Mouse (Mus musculus) thymus, adult 2 months (tissue): ENCODE data around the gene Acly. TPM values are rescaled to one million over a fixed set of nuclear protein-coding genes. Genes with fewer than 3 reads are reported as not detected.

Experiments used
- DNase-seq: peaks from one replicate; pipeline ENCODE4 v3.0.0; 2021
- H3K27ac ChIP-seq: fragments of 200-500 bp; 2 replicates; pipeline ENCODE4 v1.5.1; 2012; ENCODE audit warnings: low read length, control low read depth; ENCODE audit not compliant: control insufficient read depth, insufficient read depth
- H3K27me3 ChIP-seq: fragments of 200-500 bp; 2 replicates; pipeline ENCODE4 v1.6.1; 2012; ENCODE audit warnings: mild to moderate bottlenecking, low read length, moderate library complexity, mixed read lengths; ENCODE audit not compliant: control insufficient read depth, insufficient read depth
- H3K36me3 ChIP-seq: fragments of 200-500 bp; 2 replicates; pipeline ENCODE4 v1.6.1; 2012; ENCODE audit warnings: mild to moderate bottlenecking, low read length, moderate library complexity; ENCODE audit not compliant: control insufficient read depth, insufficient read depth
- H3K4me1 ChIP-seq: fragments of 200-500 bp; replicated peaks from 2 replicates; pipeline ENCODE4 v1.6.1; 2012; ENCODE audit warnings: low read length; ENCODE audit not compliant: control insufficient read depth, insufficient read depth
- H3K4me3 ChIP-seq: fragments of 200-500 bp; 2 replicates; pipeline ENCODE4 v1.5.1; 2012; ENCODE audit warnings: mild to moderate bottlenecking, low read length, control low read depth, moderate library complexity; ENCODE audit not compliant: control insufficient read depth, insufficient read depth
- CTCF ChIP-seq: fragments of 200-500 bp; IDR thresholded peaks from 2 replicates; pipeline ENCODE4 v1.5.1; 2012; ENCODE audit warnings: mild to moderate bottlenecking, control low read depth, low read length, moderate library complexity, borderline replicate concordance; ENCODE audit not compliant: control insufficient read depth, poor library complexity, insufficient read depth; ENCODE audit errors: extremely low read depth
- POLR2A ChIP-seq: fragments of 200-500 bp; IDR thresholded peaks from 2 replicates; pipeline ENCODE4 v1.6.1; 2012; ENCODE audit warnings: mild to moderate bottlenecking, low read length, control low read depth, moderate library complexity; ENCODE audit not compliant: control insufficient read depth, poor library complexity, insufficient read depth; ENCODE audit errors: extremely low read depth
- WGBS: fragments of 180-500 bp; shearing (Covaris S2); methylation state at CpG from one replicate; pipeline ENCODE4 v1.1.7; 2018; 5-methylcytosine and 5-hydroxymethylcytosine counted together
- polyA plus RNA-seq: library from polyadenylated mRNA; depleted of rRNA; stranded (reverse); fragments of >200 nt; gene quantifications from 2 replicates; pipeline ENCODE4 v1.2.3, GENCODE M21; 2012

The Acly gene
- polyA plus RNA-seq, 1 experiment = 150 TPM

DNA sequence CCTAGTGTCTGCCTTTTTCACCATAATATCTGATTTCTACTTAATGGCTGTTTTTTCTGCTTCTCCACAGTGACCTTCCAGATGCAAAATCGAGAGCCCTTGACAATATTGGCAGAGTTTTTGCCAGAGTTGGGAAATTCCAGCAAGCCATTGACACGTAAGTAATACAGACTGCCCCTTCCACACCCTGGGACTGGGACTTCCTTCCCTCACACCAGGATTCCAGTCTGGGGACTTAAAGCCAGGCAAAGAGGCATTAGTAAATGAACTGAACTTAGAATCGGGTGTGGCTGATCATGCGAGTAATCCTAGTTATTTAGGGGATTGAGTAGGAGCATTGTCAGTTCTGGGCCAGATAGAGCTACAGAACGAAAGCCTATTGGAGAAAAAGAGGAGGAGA is 33.9 kb upstream of the Acly start:
- no peak for DNase-seq
- TF ChIP-seq CTCF (no peak), POLR2A (no peak)
- Histone ChIP-seq H3K4me1 (no peaks in the 10 kb centered on the region), H3K27ac (no peak overlapping the region), H3K27me3 (no peaks in the 10 kb centered on the region), H3K4me3 (no peak overlapping the region), H3K36me3 (no peaks in the 10 kb centered on the region)
- WGBS = 80% methylated on average over 5 of the region's 5 CpGs

- no peaks in the 10 kb centered on the region for H3K36me3 ChIP-seq
- DNase-seq = no peak
- H3K27ac ChIP-seq = no peak overlapping the region
- WGBS = 90% methylated on average over 7 of the region's 7 CpGs
- no peak overlapping the region for H3K4me3 ChIP-seq
- no peaks in the 10 kb centered on the region; the same call in 1 of the 2 replicates for H3K4me1 ChIP-seq
- H3K27me3 ChIP-seq = no peaks in the 10 kb centered on the region
- TF ChIP-seq CTCF (no peak), POLR2A (no peak)
Measured at GRCm38 (mm10) chr11:100559476-100559875, 31.7 kb upstream of the Acly start.

GRCm38 (mm10) chr11:100557563-100557962 is 29.8 kb upstream of the Acly start:
- Histone ChIP-seq H3K27ac (no peak overlapping the region), H3K27me3 (no peaks in the 10 kb centered on the region), H3K4me3 (no peak overlapping the region), H3K36me3 (no peaks in the 10 kb centered on the region), H3K4me1 (no peaks in the 10 kb centered on the region; the same call in 1 of the 2 replicates)
- TF ChIP-seq POLR2A (no peak), CTCF (no peak)
- WGBS = 93% methylated on average over 3 of the region's 3 CpGs
- DNase-seq = no peak

GRCm38 (mm10) chr11:100555583-100555982 is 27.8 kb upstream of the Acly start:
- Histone ChIP-seq H3K27me3 (no peaks in the 10 kb centered on the region), H3K27ac (no peak overlapping the region), H3K4me1 (no peaks in the 10 kb centered on the region; the same call in 1 of the 2 replicates), H3K4me3 (no peak overlapping the region), H3K36me3 (no peaks in the 10 kb centered on the region)
- WGBS = 15% methylated on average over 11 of the region's 11 CpGs
- DNase-seq = peak; percentile 74
- TF ChIP-seq POLR2A (no peak), CTCF (no peak)

GRCm38 (mm10) chr11:100552842-100553241 is 25.0 kb upstream of the Acly start:
- 93% methylated on average over 4 of the region's 4 CpGs for WGBS
- Histone ChIP-seq H3K4me1 (no peaks in the 10 kb centered on the region; the same call in 1 of the 2 replicates), H3K27ac (no peak overlapping the region), H3K36me3 (no peaks in the 10 kb centered on the region), H3K4me3 (no peak overlapping the region), H3K27me3 (no peaks in the 10 kb centered on the region)
- DNase-seq = no peak
- TF ChIP-seq CTCF = no peak
- TF ChIP-seq POLR2A = no peak

- H3K36me3 ChIP-seq = no peaks in the 10 kb centered on the region
- no peak for DNase-seq
- peaks cover 10% of the 10 kb centered on the region for H3K4me1 ChIP-seq
- H3K27me3 ChIP-seq = no peaks in the 10 kb centered on the region
- 90% methylated on average over 6 of the region's 6 CpGs for WGBS
- H3K4me3 ChIP-seq = no peak overlapping the region
- no peak for TF ChIP-seq POLR2A
- no peak for TF ChIP-seq CTCF
- no peak overlapping the region for H3K27ac ChIP-seq
Measured at GRCm38 (mm10) chr11:100550101-100550500, 22.3 kb upstream of the Acly start.

DNA sequence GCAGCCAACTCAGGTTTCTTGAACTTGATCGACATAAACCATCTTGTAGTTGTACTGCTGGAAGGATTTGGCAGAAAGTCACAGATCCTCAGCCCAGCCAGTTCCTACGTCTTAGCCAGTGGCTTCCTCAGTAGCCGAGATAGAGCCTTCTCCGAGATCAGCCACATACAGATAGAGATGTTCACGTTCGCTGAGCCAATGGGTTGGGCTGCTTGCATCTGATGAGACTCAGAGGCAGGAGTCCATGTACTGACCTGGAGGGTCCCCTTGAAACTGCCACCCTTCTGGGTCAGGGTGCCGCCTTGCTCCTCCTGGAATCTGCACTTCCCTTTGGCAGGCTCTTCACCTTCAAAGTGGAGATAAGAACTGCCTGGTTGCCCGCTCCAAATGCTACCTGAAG is 21.7 kb upstream of the Acly start:
- Histone ChIP-seq H3K27ac (no peak overlapping the region), H3K27me3 (no peaks in the 10 kb centered on the region), H3K4me1 (peaks cover 10% of the 10 kb centered on the region), H3K36me3 (no peaks in the 10 kb centered on the region), H3K4me3 (no peak overlapping the region)
- TF ChIP-seq CTCF (no peak), POLR2A (no peak)
- 95% methylated on average over 8 of the region's 8 CpGs for WGBS
- no peak for DNase-seq
